Mouse (Mus musculus) CH12.LX (cell line): ENCODE results near the gene Cilp2.

Experiments
- CHD2 ChIP-seq: IDR thresholded peaks from 2 replicates; pipeline ENCODE4 v1.6.1; 2011; ENCODE audit warnings: low read length, improper control_type of control experiment
- CTCF ChIP-seq, 2 experiments: IDR thresholded peaks in 1 of 2; conservative IDR thresholded peaks in 1 of 2; 2 replicates each; pipeline ENCODE4 v1.5.1; 2011 to 2012; ENCODE audit warnings: low read depth in 2 of 2, low read length in 2 of 2, improper control_type of control experiment in 1 of 2, inconsistent platforms in 1 of 2, mild to moderate bottlenecking in 1 of 2, moderate library complexity in 1 of 2
- EP300 ChIP-seq: IDR thresholded peaks from 2 replicates; pipeline ENCODE4 v1.6.1; 2011; ENCODE audit warnings: low read length, improper control_type of control experiment
- ETS1 ChIP-seq: conservative IDR thresholded peaks from 2 replicates; pipeline ENCODE4 v1.6.1; 2012; ENCODE audit warnings: low read depth, mild to moderate bottlenecking, inconsistent platforms, low read length, improper control_type of control experiment, moderate library complexity
- MAFK ChIP-seq: IDR thresholded peaks from 2 replicates; pipeline ENCODE4 v1.6.1; 2011; ENCODE audit warnings: low read length, improper control_type of control experiment; ENCODE audit not compliant: insufficient replicate concordance
- NRF1 ChIP-seq: IDR thresholded peaks from 2 replicates; pipeline ENCODE4 v1.6.1; 2014; ENCODE audit warnings: low read depth, mild to moderate bottlenecking, inconsistent platforms, low read length, improper control_type of control experiment, moderate library complexity
- POLR2A ChIP-seq: IDR thresholded peaks from 2 replicates; pipeline ENCODE4 v1.6.1; 2011; ENCODE audit warnings: low read depth, mild to moderate bottlenecking, improper control_type of control experiment, low read length
- POLR2AphosphoS2 ChIP-seq: IDR thresholded peaks from 2 replicates; pipeline ENCODE4 v1.6.1; 2011; ENCODE audit warnings: low read depth, low read length, improper control_type of control experiment
- RCOR1 ChIP-seq: conservative IDR thresholded peaks from 2 replicates; pipeline ENCODE4 v1.6.1; 2012; ENCODE audit warnings: low read depth, mild to moderate bottlenecking, inconsistent platforms, low read length, improper control_type of control experiment
- TCF12 ChIP-seq: IDR thresholded peaks from 2 replicates; pipeline ENCODE4 v1.6.1; 2014; ENCODE audit warnings: low read depth, mild to moderate bottlenecking, inconsistent platforms, low read length, improper control_type of control experiment
- USF2 ChIP-seq: conservative IDR thresholded peaks from 2 replicates; pipeline ENCODE4 v1.6.1; 2011; ENCODE audit warnings: low read depth, low read length, improper control_type of control experiment
- ZC3H11A ChIP-seq: IDR thresholded peaks from 2 replicates; pipeline ENCODE4 v1.6.1; 2012; ENCODE audit warnings: low read depth, mild to moderate bottlenecking, inconsistent platforms, low read length, improper control_type of control experiment
- ZNF384 ChIP-seq: IDR thresholded peaks from 2 replicates; pipeline ENCODE4 v1.6.1; 2012; ENCODE audit warnings: low read depth, low read length, improper control_type of control experiment, inconsistent platforms

- TF ChIP-seq TCF12 (no peak), MAFK (no peak), USF2 (no peak), POLR2A (no peak), ZC3H11A (no peak), POLR2AphosphoS2 (no peak), CTCF (conservative IDR thresholded peaks at IDR 0.05 in 1 of 2, IDR thresholded peaks at IDR 0.05 in 1 of 2; ENCODE audit: low read depth in 2 of 2, low read length in 2 of 2) (no peak), NRF1 (no peak), EP300 (no peak), ETS1 (no peak), CHD2 (no peak), ZNF384 (no peak), RCOR1 (no peak)
These were observed 17.3 kb downstream of the Cilp2 start for GRCm38 (mm10) chr8:69870003-69870765.
